Mouse (Mus musculus) kidney, postnatal 0 days (tissue): ENCODE results near the gene Dync1h1. TPM values are rescaled to one million over a fixed set of nuclear protein-coding genes. Genes with fewer than 3 reads are reported as not detected.

Experiments used
- ATAC-seq: fragments of 200-750 bp; cut with Nextera tagmentation; replicated peaks from 2 replicates; pipeline ENCODE4 v1.8.0; 2017; ENCODE audit warnings: low read depth, moderate number of reproducible peaks, moderate TSS enrichment, moderate library complexity; ENCODE audit not compliant: low FRiP score
- DNase-seq: peaks from one replicate; pipeline ENCODE4 v3.0.0-alpha.2; 2016; ENCODE audit warnings: low spot score
- H3K27ac ChIP-seq: fragments of 300-500 bp; sonication (generic); 2 replicates; pipeline ENCODE4 v1.5.1; 2014; ENCODE audit warnings: mild to moderate bottlenecking
- H3K27me3 ChIP-seq: fragments of 300-500 bp; sonication (generic); 2 replicates; pipeline ENCODE4 v1.6.1; 2014; ENCODE audit warnings: low read length, mixed read lengths; ENCODE audit not compliant: insufficient read depth
- H3K36me3 ChIP-seq: fragments of 300-500 bp; sonication (generic); 2 replicates; pipeline ENCODE4 v1.6.1; 2014; ENCODE audit warnings: low read length, mixed read lengths; ENCODE audit not compliant: insufficient read depth
- H3K4me1 ChIP-seq: fragments of 300-500 bp; sonication (generic); replicated peaks from 2 replicates; pipeline ENCODE4 v1.6.1; 2014; ENCODE audit warnings: antibody characterized with exemption, low read length, mixed read lengths; ENCODE audit not compliant: insufficient read depth
- H3K4me2 ChIP-seq: fragments of 300-500 bp; sonication (generic); 2 replicates; pipeline ENCODE4 v1.6.1; 2014; ENCODE audit warnings: mild to moderate bottlenecking, low read length, moderate library complexity, mixed read lengths
- H3K4me3 ChIP-seq: fragments of 300-500 bp; sonication (generic); replicated peaks from 2 replicates; pipeline ENCODE4 v1.5.1; 2014; ENCODE audit warnings: low read depth, low read length
- H3K9ac ChIP-seq: fragments of 300-500 bp; sonication (generic); 2 replicates; pipeline ENCODE4 v1.6.1; 2014; ENCODE audit warnings: low read depth, low read length
- H3K9me3 ChIP-seq: fragments of 300-500 bp; sonication (generic); replicated peaks from 2 replicates; pipeline ENCODE4 v1.6.1; 2016; ENCODE audit warnings: low read length, inconsistent platforms, mixed read lengths
- CTCF ChIP-seq: IDR thresholded peaks from 2 replicates; pipeline ENCODE4 v1.5.1; 2016; ENCODE audit warnings: antibody characterized with exemption, low read depth, mild to moderate bottlenecking, moderate library complexity
- WGBS: fragments of 180-500 bp; shearing (Covaris S2); extraction: QIAGEN DNeasy Blood & Tissue Kit; methylation state at CpG from one replicate; pipeline ENCODE4 v1.1.7; 2014; 5-methylcytosine and 5-hydroxymethylcytosine counted together
- polyA plus RNA-seq: library from polyadenylated mRNA; unstranded; fragments of >200 nt; fragmentation: Nextera tagmentation; extraction: Ambion mirVana; gene quantifications from 2 replicates; pipeline ENCODE4 v1.2.1, GENCODE M21; 2015

The Dync1h1 gene
- polyA plus RNA-seq, 1 experiment from 2014 or later: 33.2 TPM

- DNase-seq: no peak
- Histone ChIP-seq H3K36me3 (peaks cover 59% of the 10 kb centered on the region), H3K27me3 (no peaks in the 10 kb centered on the region), H3K4me3 (no peak overlapping the region), H3K9ac (no peak overlapping the region), H3K27ac (no peak overlapping the region), H3K4me1 (no peaks in the 10 kb centered on the region), H3K9me3 (no peaks in the 10 kb centered on the region), H3K4me2 (no peak overlapping the region)
- WGBS: 81% methylated on average over 13 of the region's 13 CpGs
- TF ChIP-seq CTCF: 0 out of 2 replicates have a peak, but pooled peaks have one; percentile 13
- no peak for ATAC-seq
Observed at GRCm38 (mm10) chr12:110667466-110668077, 66.3 kb downstream of the Dync1h1 start.

DNA sequence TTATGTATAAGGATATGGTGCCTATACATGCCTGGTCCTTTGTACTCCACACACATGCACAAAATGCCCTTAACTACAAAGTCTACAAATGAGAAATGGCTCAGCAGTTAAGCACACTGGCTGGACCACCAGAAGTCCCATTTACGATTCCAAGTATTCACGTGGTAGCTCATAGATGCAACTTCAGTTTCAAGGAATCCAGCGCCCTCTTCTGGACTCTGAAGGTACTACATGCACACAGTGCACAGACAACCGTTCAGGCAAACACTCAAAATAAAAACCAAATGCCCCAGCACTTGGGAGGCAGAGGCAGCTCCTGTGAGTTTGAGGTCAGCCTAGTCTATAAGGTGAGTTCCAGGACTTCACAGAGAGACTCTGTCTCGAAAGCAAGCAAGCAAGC is 73.0 kb downstream of the Dync1h1 start:
- Histone ChIP-seq H3K4me1 (no peaks in the 10 kb centered on the region), H3K4me2 (no peak overlapping the region), H3K4me3 (no peak overlapping the region), H3K27me3 (no peaks in the 10 kb centered on the region), H3K9ac (no peak overlapping the region), H3K9me3 (no peaks in the 10 kb centered on the region), H3K36me3 (no peaks in the 10 kb centered on the region), H3K27ac (no peak overlapping the region)
- no peak for ATAC-seq
- TF ChIP-seq CTCF: peak; percentile 59
- 52% methylated on average over 5 of the region's 5 CpGs for WGBS
- peak; percentile 18 for DNase-seq

- WGBS: 43% methylated on average over 7 of the region's 7 CpGs
- H3K9ac ChIP-seq: no peak overlapping the region
- no peaks in the 10 kb centered on the region for H3K36me3 ChIP-seq
- no peak overlapping the region for H3K27ac ChIP-seq
- no peak overlapping the region for H3K4me3 ChIP-seq
- ATAC-seq: no peak
- no peaks in the 10 kb centered on the region for H3K4me1 ChIP-seq
- TF ChIP-seq CTCF: no peak
- no peak overlapping the region for H3K4me2 ChIP-seq
- H3K9me3 ChIP-seq: no peaks in the 10 kb centered on the region
- no peaks in the 10 kb centered on the region for H3K27me3 ChIP-seq
- DNase-seq: peak; percentile 13
Observed at GRCm38 (mm10) chr12:110681191-110681590, 79.9 kb downstream of the Dync1h1 start.

DNA sequence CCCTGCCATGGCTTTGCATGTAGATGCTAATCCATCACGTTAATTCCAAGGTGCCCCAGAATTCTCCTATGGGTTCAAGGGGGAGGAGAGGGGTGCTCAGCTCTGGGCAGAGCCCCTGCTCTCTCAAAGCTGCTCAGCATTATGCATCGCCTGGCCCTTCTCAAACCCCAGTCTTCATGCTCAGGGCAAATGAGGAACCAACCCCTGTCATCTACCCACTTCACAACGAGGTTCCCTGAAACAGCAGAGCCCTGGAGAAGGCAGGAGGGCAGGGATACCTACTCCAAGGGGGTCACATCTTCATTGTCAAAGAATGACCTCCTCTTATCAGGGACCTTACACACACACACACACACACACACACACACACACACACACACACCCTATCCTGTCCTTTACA is 80.6 kb downstream of the Dync1h1 start:
- DNase-seq: no peak
- Histone ChIP-seq H3K4me1 (no peaks in the 10 kb centered on the region), H3K4me2 (no peak overlapping the region), H3K36me3 (no peaks in the 10 kb centered on the region), H3K27ac (no peak overlapping the region), H3K4me3 (no peak overlapping the region), H3K9me3 (no peaks in the 10 kb centered on the region), H3K27me3 (no peaks in the 10 kb centered on the region), H3K9ac (no peak overlapping the region)
- no peak for ATAC-seq
- WGBS: 63% methylated on average over 3 of the region's 3 CpGs
- no peak for TF ChIP-seq CTCF

GRCm38 (mm10) chr12:110682561-110683299 is 81.5 kb downstream of the Dync1h1 start, which contains the start of gene 1700001K19Rik:
TSS of gene 1700001K19Rik (minus strand) at chr12:110682619.
- no peak for TF ChIP-seq CTCF
- Histone ChIP-seq H3K4me3 (no peak within 1 kb of the TSS), H3K4me1 (no peaks in the 10 kb centered on the region), H3K4me2 (no peak within 1 kb of the TSS), H3K9ac (no peak within 1 kb of the TSS), H3K27me3 (no peaks in the 10 kb centered on the region), H3K9me3 (no peaks in the 10 kb centered on the region), H3K27ac (no peak within 1 kb of the TSS), H3K36me3 (no peaks in the 10 kb centered on the region)
- ATAC-seq (no peak), DNase-seq (no peak)
- 78% methylated on average over 9 of the region's 9 CpGs for WGBS

- no peak for ATAC-seq
- no peak overlapping the region for H3K9ac ChIP-seq
- no peak overlapping the region for H3K27ac ChIP-seq
- no peak for TF ChIP-seq CTCF
- no CpG with 5 or more reads among the region's 1 CpGs for WGBS
- H3K9me3 ChIP-seq: no peaks in the 10 kb centered on the region
- H3K27me3 ChIP-seq: no peaks in the 10 kb centered on the region
- no peaks in the 10 kb centered on the region for H3K4me1 ChIP-seq
- H3K4me2 ChIP-seq: no peak overlapping the region
- no peak overlapping the region for H3K4me3 ChIP-seq
- DNase-seq: no peak
- H3K36me3 ChIP-seq: no peaks in the 10 kb centered on the region
Observed at GRCm38 (mm10) chr12:110683580-110683979, 82.3 kb downstream of the Dync1h1 start.
